Mouse (Mus musculus): Measurements from ENCODE around the gene Pmch.

Gene Pmch

DNA sequence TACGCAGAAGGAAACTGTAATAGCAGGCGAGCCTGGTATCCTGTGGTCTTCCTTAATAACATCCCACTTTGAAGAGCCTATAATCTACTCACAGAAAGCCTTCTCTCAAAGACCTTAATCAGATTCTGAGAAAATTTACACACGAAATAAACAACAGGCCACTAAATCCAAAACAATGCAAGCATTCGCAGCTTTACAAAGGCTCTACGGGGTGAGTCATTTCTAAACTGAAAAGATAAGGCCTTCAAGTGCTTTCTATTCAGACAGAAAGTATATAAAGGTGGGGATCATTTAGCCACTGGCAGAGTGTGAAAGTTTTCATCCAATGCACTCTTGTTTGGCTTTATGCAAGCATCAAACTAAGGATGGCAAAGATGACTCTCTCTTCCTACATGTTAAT, at the start of gene Pmch:
Pmch (plus strand) TSS at position 301 of the 400 bp plus-strand sequence.
- in situ Hi-C loops (cut with MboI, MseI): no loop called here

DNA sequence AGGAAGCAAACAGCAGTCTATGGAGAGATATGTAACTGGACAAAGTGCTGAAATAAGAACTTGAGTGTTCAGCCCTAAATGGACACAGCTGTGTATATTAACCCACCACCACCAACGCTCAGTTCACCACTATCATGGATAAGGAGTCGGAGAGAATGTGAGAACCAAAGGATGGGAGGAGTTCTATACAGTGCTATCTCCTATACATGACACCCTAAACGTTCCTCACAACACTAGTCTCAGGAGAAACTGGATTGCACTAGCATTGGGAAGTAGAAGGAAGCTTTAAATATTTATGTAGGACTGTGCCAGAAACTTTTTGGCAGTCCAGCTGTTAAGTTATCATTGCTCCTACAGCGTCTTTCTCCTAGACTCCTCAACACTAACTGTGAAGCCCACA, 46.6 kb upstream of the Pmch start:
- in situ Hi-C loops (cut with MboI, MseI): no loop called here

GRCm38 (mm10) chr10:88046098-88046771, 44.6 kb upstream of the Pmch start:
- in situ Hi-C loops (cut with MboI, MseI): no loop called here

DNA sequence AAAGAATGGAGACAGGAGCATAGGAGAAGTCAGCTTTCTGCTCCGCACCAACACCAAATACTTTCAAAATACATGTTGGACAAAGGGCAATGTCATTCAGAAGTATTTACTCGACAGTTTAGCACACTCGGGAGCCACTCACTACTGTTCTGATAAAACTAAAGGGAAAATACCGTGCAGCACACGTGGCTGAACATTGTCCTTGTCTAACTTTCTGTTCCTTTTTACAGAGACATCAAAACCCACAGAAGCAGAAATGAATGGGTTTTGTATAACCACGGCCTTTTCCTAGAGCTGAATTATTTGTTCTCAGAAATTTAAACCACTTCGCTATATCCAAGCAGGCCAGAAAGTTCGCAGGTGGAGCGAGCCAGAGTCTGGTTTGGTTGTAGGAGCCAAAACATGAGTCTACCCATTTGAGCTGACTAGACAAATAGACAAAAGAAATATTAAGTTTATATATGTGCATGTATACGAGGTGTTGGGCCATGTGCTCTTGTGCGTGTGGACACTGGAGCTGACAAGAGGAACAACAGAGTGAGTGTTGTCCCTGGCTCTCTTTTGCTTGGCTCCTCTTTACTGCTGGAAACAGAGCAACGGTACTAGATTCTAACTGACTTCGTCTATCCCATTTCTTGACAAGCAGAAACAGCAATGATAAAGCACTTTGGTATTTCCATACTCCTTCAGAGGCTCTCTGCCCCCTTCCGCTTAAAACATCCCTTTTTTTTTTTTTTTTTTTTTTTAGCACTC, 36.5 kb upstream of the Pmch start:
- in situ Hi-C loops (cut with MboI, MseI): no loop called here

- in situ Hi-C loops (cut with MboI, MseI): no loop called here
Observed at GRCm38 (mm10) chr10:88056950-88057649, 33.8 kb upstream of the Pmch start.

DNA sequence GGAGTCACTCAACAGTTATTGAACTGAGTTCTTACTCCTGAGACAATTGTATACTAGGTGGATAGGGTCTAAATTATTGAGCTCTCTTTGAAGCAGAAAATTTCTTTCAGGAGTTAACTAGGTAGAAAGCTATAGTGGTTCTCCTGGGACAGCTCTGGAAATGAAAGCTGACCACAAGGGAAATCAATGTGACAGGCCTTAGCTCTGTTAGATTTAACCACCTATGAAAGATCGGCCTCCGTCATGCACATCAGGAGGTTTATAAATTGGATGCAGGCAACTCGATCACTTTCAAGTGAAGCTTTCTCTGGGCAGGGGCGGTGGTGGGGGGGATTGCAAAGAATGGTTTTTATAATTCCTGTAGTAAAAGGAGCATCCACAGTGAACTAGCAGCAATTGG, 27.4 kb upstream of the Pmch start:
- in situ Hi-C loops (cut with MboI, MseI): loop anchor here (10.0 kb wide), 1 partner anchor 241 kb away; no protein-coding TSS in a partner anchor

DNA sequence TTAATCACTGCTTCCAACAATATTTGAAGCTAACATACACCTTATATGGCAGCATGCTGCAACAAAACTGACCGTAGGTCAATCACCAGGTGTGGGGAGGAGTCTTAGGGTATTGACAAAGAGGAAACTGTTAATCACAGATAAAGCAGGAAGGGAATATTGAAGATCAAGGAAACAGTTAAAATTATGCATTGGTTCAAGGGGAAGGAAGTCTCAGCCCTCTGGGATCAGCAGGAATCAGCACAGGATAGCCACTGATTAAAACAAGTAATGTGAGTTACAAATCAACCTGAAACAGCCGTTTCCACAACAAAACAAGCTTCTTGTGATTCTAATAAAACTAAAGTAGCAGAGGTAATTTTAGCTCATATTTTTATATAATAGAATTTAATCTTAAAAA, 26.0 kb upstream of the Pmch start:
- in situ Hi-C loops (cut with MboI, MseI): loop anchor here (10.0 kb wide), 1 partner anchor 240 kb away; no protein-coding TSS in a partner anchor

DNA sequence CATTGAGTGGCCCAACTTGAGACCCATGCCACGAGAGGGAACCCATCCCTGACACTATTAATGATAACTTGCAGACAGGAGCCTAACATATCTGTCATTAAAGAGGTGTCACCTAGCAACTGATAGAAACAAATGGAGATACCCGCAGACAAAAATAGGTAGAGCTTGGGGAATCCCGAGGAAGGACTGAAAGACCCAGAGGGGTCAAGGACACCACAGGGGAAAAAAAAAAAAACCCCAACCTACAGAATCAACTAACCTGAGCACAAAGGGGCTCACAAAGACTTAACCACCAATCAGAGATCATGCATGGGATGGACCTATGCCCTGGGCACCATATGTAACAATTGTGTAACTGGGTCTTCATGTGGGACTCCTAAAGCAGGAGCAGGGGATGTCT, 23.5 kb upstream of the Pmch start:
- in situ Hi-C loops (cut with MboI, MseI): loop anchor here (10.0 kb wide), 1 partner anchor 237 kb away; no protein-coding TSS in a partner anchor

DNA sequence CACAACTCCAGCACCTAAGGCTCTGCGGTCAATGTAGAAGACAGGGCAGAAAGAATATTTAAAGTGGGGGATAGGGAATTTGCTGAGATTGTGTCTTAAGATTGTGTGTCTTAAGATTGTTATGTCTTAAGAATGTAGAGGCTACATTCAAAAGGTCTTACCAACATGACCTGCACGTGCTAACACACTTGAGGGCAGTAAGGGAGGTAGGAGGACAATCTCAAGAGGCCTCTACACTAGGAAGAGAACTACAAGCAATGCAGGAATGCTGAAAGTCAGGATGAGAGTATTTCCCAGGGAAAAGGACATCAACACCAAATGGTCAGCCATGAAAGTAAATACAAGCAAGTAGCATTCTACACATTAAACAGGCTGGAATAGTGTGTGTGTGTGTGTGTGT, 15.3 kb downstream of the Pmch start:
- in situ Hi-C loops (cut with MboI, MseI): no loop called here

DNA sequence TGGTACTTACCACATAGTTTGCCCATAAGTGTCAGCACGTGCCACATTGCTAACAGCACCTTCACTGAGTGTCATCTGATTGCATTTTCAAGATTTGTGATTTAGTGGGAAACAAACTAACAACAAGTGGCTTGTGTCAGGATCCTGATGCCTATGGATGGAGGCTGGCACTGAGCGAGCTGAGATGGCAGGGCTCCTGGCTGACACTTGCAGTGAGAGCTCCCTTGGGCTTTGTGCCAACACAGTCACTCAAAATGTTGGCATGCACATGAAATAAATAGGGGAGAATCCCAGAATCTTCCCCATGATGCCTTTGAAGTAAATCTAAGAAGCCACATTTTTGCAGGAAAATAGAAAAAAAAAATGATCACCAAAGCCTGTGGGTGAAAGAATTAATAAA, 22.4 kb downstream of the Pmch start:
- in situ Hi-C loops (cut with MboI, MseI): no loop called here

DNA sequence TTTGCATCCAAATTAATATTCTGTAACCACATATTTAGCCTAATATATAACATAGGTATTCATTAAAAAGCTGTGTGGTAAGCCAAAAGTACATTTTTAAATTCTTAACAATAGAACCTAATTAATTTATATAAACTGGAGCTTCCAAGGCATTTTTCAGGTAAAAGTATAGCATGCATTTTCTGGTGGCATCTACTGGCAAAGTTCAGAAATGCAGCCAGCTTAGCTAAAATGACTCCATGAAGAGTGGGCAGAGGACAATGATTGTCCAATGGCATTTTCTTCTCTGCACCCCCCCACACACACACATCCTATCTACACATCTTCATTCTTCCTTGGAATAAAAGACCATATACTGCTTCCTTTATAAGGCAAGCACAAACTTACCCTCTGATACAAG, 28.8 kb downstream of the Pmch start:
- in situ Hi-C loops (cut with MboI, MseI): no loop called here

GRCm38 (mm10) chr10:88135630-88136029, 44.8 kb downstream of the Pmch start:
- in situ Hi-C loops (cut with MboI, MseI): loop anchor here (25.0 kb wide), 1 partner anchor 1423 kb away; the partner anchor contains the start of genes Hsp90b1 and Ttc41

All from T-helper 2 cell (primary cell).